In genomic region chr3:138075209-138075608, GRCm38 (mm10) we compare ENCODE assay signal across 12 mouse cellular contexts. TPM values are rescaled to one million over a fixed set of nuclear protein-coding genes. Genes with fewer than 3 reads are reported as not detected.
DNase-seq lines count a peak whose midpoint lies in the region; ATAC-seq and TF ChIP-seq lines count a peak whose summit lies in the region.
"Had no signal": no experiment of that assay in that cellular context is flagged by ENCODE, and none has a peak within 500 bp of the region (broad histone marks: within the 10 kb centered on the region; RNA-seq: fewer than 3 reads in every experiment).

No protein-coding gene starts in this region.

- no peak overlapping the region for H3K4me3 ChIP-seq in neural tube, embryonic 13.5 days
- no peak overlapping the region for H3K4me3 ChIP-seq in heart, adult 2 months
- H3K4me3 ChIP-seq in midbrain, embryonic 15.5 days: no peak overlapping the region
- H3K4me3 ChIP-seq: neural tube, embryonic 12.5 days had no signal

- no peak for TF ChIP-seq POLR2A in heart, adult 2 months (IDR thresholded peaks at IDR 0.05; ENCODE audit: insufficient read depth, low read depth, low read length)

- no peak for TF ChIP-seq CTCF in heart, adult 2 months (IDR thresholded peaks at IDR 0.05)

- no peak overlapping the region for H3K9ac ChIP-seq in neural tube, embryonic 13.5 days
- H3K9ac ChIP-seq in heart, adult 2 months (ENCODE audit: low read depth, low read length): no peak overlapping the region
- H3K9ac ChIP-seq in midbrain, embryonic 15.5 days: no peak overlapping the region
- H3K9ac ChIP-seq: neural tube, embryonic 12.5 days had no signal

- H3K36me3 ChIP-seq in neural tube, embryonic 13.5 days: no peaks in the 10 kb centered on the region
- peaks cover 9% of the 10 kb centered on the region for H3K36me3 ChIP-seq in heart, adult 2 months (ENCODE audit: control insufficient read depth, insufficient read depth, low read length)
- no peaks in the 10 kb centered on the region for H3K36me3 ChIP-seq in midbrain, embryonic 15.5 days (replicated peaks)
- H3K36me3 ChIP-seq: neural tube, embryonic 12.5 days had no signal

- H3K27me3 ChIP-seq in neural tube, embryonic 13.5 days: no peaks in the 10 kb centered on the region
- H3K27me3 ChIP-seq in heart, adult 2 months (ENCODE audit: control insufficient read depth, insufficient read depth, low read length): no peaks in the 10 kb centered on the region
- no peaks in the 10 kb centered on the region for H3K27me3 ChIP-seq in midbrain, embryonic 15.5 days (replicated peaks)
- H3K27me3 ChIP-seq: neural tube, embryonic 12.5 days had no signal

- peak; percentile 22 to 48 for DNase-seq in frontal cortex, postnatal 10 days (ENCODE audit: low spot score in 2 of 2)
- DNase-seq in frontal cortex, adult 2 months (ENCODE audit: extremely low spot score in 1 of 2, low spot score in 1 of 2): no peak
- no peak for DNase-seq in neural tube, embryonic 10.5 days (ENCODE audit: extremely low spot score, low spot score)
- peak; percentile 51 to 69 for DNase-seq in heart, adult 2 months
- no peak for DNase-seq in thymus, postnatal 25 days
- no peak for DNase-seq in urinary bladder, postnatal 25 days (ENCODE audit: low spot score)
- DNase-seq: lung, adult 2 months had no signal

- H3K79me2 ChIP-seq in heart, adult 2 months (replicated peaks; ENCODE audit: control insufficient read depth, insufficient read depth, low read length): no peaks in the 10 kb centered on the region

- no peak for TF ChIP-seq EP300 in heart, adult 2 months (IDR thresholded peaks at IDR 0.05; ENCODE audit: insufficient read depth, low read depth, low read length)

- H3K9me3 ChIP-seq in neural tube, embryonic 13.5 days: no peaks in the 10 kb centered on the region
- H3K9me3 ChIP-seq in midbrain, embryonic 15.5 days: no peaks in the 10 kb centered on the region
- H3K9me3 ChIP-seq: neural tube, embryonic 12.5 days had no signal

- no peak overlapping the region for H3K4me2 ChIP-seq in neural tube, embryonic 13.5 days
- no peak overlapping the region for H3K4me2 ChIP-seq in midbrain, embryonic 15.5 days
- H3K4me2 ChIP-seq: neural tube, embryonic 12.5 days had no signal

- intact Hi-C loops in heart, adult 2 months (cut with DNase I): loop anchor here (5.0 kb wide), 1 partner anchor 208 kb away; the partner anchor contains the start of gene Dnajb14

- peak; percentile 72 for ATAC-seq in neural tube, embryonic 13.5 days (ENCODE audit: low read depth)
- ATAC-seq in midbrain, embryonic 15.5 days (replicated peaks): peak; percentile 77

- 0 out of 2 replicates have a peak overlapping the region, but pooled peaks have one; percentile 13 for H3K27ac ChIP-seq in neural tube, embryonic 13.5 days (replicated peaks)
- peak overlapping the region; percentile 53 for H3K27ac ChIP-seq in heart, adult 2 months
- no peak overlapping the region; the same call in 1 of the 2 replicates for H3K27ac ChIP-seq in midbrain, embryonic 15.5 days
- H3K27ac ChIP-seq: neural tube, embryonic 12.5 days had no signal

- 53% methylated on average over 8 of the region's 8 CpGs for WGBS in neural tube, embryonic 13.5 days
- 30% methylated on average over 8 of the region's 8 CpGs for WGBS in heart, adult 2 months
- 52% methylated on average over 8 of the region's 8 CpGs for WGBS in midbrain, embryonic 15.5 days

- H3K4me1 ChIP-seq in neural tube, embryonic 13.5 days (replicated peaks): peaks cover 4% of the 10 kb centered on the region; the same call in 1 of the 2 replicates
- peaks cover 1% of the 10 kb centered on the region; the same call in 1 of the 2 replicates for H3K4me1 ChIP-seq in heart, adult 2 months (ENCODE audit: control insufficient read depth, insufficient read depth, low read length)
- H3K4me1 ChIP-seq in midbrain, embryonic 15.5 days: 0 out of 2 replicates have a peak, but pooled peaks cover 4% of the 10 kb centered on the region

RNA-seq across cellular contexts. Expression of gene Gm5105, which starts 8.0 kb away (rescaled TPM):
- 0.25 and 0.66 TPM in 2 replicates for polyA plus RNA-seq in frontal cortex, adult 2 months (2012; rRNA removed)
- 0.15 TPM in 1 of 2 replicates, not detected in the other for polyA plus RNA-seq in neural tube, embryonic 13.5 days (2015; fragmentation: Nextera tagmentation; extraction: Ambion mirVana)
- 1 to 10 TPM in 1 of 2 experiments, under 1 TPM in 1; 0.77 to 1.4 TPM for total RNA-seq in heart, adult 2 months (2021)
- 1.4 and 2.0 TPM in 2 replicates for polyA plus RNA-seq in heart, adult 2 months (2012; rRNA removed)
- polyA plus RNA-seq in midbrain, embryonic 15.5 days (2015; fragmentation: Nextera tagmentation; extraction: Ambion mirVana): 0.11 and 0.12 TPM in 2 replicates
- total RNA-seq: common myeloid progenitor, adult 5-6 weeks had no signal
- polyA plus RNA-seq: neural tube, embryonic 12.5 days; stomach, embryonic 14.5 days had no signal

RNA-seq across cellular contexts. Expression of gene 1110002E22Rik, which starts 10.4 kb away (rescaled TPM):
- polyA plus RNA-seq in frontal cortex, adult 2 months (2012; rRNA removed): 1.3 and 1.6 TPM in 2 replicates
- 0.13 and 0.22 TPM in 2 replicates for polyA plus RNA-seq in neural tube, embryonic 13.5 days (2015; fragmentation: Nextera tagmentation; extraction: Ambion mirVana)
- total RNA-seq in heart, adult 2 months (2021): 10 to 100 TPM; 48.1 to 48.8 TPM
- 14.7 and 22.9 TPM in 2 replicates for polyA plus RNA-seq in heart, adult 2 months (2012; rRNA removed)
- 0.09 and 0.26 TPM in 2 replicates for polyA plus RNA-seq in midbrain, embryonic 15.5 days (2015; fragmentation: Nextera tagmentation; extraction: Ambion mirVana)
- total RNA-seq: common myeloid progenitor, adult 5-6 weeks had no signal

Comparison
In these comparisons a context has a peak if more than half of its experiments do, and no peak if none do; other contexts are left out.
1. DNase-seq: peak in frontal cortex, postnatal 10 days (2 of 2) and heart, adult 2 months (2 of 2); none in frontal cortex, adult 2 months (0 of 2), neural tube, embryonic 10.5 days (single experiment), thymus, postnatal 25 days (single experiment) and urinary bladder, postnatal 25 days (single experiment).